Mouse (Mus musculus): ENCODE results near the gene Sptan1.
A peak's percentile ranks its signal among the peaks of the same experiment; 100 is the strongest.

Sptan1 gene

DNA sequence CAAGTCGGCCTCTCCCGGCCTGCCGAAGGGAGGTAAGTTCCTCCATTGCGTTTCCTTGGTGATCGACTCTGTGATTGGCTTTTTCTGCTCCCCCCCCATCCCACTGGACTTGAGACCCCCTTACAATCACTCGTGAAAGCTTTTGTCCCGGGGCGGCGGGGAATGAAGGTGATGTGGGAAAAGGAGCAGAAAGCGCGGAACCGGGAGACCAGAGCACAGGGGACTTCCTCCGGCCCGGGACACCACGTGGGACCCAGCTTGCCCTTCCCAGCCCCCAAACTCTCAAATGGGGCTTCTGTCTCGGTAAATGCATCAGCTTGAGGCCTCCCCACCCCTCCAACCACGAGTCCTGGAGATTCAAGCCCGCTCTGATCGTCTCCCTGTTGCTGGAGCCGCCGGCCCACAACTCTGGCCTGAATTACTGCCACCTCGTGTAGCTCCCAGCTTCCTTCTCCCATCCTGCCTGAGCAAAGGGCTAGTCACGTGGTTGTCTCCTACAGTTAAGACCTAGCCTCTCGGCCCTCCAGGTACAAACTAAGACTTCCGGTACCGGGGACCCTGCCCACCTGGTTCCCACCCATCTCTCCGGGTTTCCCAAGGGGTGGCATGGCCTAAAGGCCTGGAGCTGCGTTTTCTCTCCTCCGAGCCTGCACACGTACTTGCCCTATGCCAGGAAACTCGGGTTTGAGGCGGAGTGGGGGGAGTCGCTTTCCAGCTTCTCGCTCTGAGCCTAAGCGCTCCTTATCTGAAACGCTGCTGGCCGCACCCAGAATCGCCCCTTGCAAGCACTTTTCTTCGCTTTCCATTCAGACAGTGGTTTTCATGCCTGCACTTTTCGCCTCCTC is 97.1 kb downstream of the Sptan1 start:
- DNase-seq = peak; percentile 46 to 51

DNA sequence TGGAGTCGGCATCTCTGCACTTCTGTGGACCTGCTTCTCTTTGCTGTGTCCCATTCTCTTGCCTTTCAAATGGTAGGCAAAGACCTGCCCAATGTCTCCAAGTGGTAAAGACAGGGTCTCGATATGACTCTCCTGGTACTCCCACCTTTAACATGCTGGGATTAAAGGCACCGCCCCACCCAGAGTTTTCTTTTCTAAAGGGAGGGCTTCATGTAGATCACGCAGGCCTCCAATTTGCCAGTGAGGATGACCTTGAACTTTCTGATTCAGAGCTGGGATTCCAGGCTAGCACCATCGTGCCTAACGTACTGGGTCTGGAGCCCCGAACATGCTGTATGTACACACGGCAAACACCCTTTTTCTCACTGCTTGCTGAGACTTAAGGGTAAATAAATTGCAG is 97.9 kb downstream of the Sptan1 start:
- no peak for DNase-seq

DNA sequence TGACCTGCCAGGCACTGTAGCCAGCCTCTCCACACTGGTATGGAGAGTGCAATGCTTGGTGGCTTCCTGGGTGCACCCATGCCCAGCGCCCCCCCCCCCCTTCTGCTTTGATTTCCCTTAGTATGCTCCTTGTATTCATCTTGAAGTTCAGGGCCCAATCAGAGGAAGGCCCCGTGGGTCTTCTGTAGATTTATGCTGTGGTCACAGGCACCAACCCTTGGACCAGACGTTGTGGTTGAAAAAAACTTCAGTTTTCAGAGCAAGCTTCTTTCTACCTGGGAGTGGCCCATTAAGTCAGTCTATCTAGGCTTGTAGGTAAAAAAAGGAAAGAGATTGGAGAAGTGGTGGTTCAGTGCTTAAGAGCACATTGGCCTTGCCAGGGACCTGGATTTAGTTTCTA is 98.4 kb downstream of the Sptan1 start:
- no peak for DNase-seq

DNA sequence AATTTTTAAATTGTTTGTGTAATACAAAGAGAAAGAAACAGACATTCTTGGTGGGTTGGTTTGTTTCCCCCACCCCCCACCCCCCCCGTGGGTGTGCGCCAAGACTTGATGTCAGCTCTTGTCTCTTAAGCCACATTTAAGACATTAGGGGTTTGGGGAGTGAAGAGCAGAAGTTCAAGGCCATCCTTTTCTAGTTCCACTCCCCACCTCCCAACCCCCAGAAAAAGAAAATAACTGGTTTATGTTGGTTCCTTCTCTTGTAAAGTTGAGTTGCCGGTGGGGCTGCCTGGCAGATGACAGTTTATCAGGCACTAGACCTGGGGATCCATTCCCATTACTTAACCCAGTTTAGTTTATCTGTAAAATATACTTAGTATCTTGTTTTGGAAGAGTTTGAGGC is 98.9 kb downstream of the Sptan1 start:
- no peak for DNase-seq

DNA sequence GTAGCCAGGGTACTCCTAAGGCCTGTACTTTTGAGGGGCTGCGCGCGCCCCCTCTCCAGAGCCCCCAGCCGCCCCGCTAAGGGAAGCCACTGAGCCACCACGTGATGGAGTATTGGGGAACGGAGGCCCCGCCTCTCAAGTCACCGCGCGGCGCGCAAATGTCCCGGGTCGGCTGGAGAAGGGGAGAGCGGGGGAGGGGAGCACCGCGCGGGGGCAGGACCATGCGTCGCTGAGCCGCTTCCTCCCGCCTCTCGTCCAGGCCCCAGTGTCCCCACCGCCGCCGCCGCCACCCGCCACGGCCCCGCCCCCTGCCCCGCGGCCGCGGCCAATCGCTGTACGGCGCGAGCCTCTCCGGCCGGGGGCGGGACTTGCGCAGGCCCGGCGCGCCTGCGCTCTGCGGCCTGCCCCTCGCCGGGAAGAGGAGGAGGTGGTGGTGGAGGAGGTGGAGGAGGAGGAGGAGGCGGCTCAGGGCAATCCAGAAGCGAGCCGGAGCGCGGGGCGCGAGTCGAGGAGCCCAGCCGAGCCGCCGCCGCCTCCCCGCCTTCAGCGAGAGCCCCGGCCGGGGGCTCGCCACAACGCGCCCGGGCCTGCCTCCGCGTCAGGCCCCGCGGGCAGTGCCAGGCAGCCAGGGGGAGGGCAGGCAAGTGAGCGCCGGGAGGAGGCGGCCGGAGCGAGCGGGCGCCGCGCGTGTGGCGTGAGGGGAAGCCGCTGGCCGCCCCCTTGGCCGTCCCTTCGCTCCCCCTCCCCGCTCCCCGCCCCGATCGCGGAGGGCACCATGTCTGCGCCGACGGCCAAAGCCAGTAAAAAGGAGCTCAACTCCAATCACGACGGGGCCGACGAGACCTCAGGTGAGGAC is 100.9 kb downstream of the Sptan1 start:
- peak; percentile 89 to 92 for DNase-seq

DNA sequence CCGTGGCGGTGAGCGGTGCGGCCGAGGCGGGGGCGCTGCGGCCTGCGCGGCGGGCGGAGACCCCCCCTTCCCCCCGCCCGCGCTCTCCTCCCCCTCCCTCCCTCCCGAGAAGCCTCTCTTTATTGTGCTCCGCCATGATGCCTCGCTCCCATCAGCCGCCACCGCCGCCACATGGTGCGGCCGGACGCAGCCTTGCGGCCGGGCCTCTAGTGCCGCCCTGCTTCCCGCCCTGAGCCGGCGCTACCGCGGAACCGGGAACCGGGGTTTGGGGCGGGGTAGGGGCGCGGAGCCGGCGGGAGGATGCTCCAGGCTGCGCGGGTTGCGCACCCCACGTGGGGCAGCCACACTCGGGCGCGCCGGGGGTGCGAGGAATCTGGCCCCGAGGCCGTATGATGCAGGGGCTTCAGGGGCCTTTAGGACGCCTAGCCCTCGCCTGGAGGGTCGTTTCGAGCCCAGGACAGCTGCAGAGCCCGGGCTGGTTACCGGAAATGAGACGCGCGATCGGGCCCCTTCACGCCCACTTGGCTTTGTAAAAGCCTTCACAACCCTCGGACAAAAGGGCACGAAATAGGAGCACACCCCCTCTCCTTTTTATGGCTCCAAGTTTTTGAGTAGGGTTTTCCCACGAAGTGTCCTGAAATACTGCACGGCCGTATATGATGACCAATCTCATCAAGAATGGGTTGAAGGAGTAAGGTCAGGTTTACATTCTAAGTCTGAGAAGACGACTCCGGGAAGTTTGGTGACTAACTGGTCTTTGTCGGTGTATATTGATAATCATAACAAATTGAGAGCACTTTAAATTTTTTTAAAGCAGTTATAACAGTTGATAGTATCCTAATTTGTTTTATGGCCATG is 101.9 kb downstream of the Sptan1 start:
- DNase-seq = peak; percentile 49 to 60

DNA sequence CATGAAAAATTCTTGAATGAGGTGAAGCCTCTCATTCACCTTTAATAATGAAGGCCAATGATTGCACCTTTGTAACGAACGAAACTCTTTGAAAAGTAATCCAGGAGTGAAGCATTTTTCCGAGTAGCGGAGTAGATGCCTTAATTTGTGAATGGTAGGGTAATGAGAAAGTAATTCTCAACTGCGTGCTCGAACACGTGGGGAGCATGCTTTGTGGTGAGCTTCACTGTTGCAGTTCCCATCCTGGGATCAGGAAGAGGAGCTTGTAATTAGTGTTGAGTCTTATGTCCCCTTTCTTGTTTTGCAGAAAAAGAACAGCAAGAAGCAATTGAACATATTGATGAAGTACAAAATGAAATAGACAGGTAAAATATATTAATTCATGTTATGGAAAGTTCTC is 102.6 kb downstream of the Sptan1 start:
- DNase-seq = no peak

DNA sequence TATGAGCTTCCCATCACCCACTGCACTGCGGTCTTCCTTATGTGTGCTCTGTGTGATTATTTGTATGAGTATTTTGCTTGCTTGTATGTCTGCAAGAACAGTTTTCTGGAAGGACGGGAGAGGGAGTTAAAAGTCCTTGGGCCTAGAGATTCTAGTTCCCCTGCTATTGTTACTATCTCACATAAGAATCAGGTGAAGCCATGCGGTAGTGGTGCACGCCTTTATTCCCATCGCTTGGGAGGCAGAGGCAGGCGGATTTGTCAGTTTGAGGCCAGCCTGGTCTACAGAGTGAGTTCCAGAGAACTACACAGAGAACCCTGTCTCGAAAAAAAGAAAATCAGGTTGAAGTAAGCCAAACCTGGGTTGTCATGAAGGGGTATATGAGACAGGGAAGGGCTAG is 107.5 kb downstream of the Sptan1 start:
- no peak for DNase-seq

DNA sequence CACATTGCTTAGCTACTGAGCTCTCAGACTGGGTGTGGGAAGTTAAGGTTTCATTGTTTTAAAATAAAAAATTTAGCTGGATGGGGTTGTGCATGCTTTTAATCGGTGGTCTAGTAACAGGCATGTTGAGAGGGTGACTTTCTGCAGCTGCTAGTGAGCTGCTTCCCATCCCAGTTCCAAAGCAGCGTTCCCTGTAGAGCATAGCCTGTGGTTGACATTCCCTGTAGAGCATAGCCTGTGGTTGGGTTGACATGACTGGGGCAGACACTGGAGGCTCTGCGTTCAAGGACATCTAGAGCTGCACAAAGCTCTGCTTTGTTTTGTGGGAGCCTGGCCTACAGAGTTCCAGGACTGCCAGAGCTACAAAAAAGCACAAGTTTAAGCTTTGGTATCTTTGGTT is 107.9 kb downstream of the Sptan1 start:
- no peak for DNase-seq

DNA sequence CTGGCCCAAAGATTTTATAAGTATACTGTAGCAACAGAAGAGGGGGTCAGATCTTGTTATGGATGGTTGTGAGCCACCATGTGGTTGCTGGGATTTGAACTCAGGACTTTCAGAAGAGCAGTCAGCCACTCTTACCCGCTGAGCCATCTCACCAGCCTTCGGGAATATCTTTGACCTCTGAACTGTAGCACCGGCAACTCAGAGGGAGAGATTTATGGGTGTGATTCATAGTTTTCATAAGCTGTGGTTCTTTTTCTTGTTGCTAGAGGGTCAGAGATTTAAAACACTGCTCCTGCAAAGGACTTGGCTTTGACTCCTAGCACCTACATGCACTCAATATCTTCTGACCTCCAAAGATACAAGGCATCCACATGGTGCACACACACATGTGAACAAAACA is 110.3 kb downstream of the Sptan1 start:
- DNase-seq = no peak

DNA sequence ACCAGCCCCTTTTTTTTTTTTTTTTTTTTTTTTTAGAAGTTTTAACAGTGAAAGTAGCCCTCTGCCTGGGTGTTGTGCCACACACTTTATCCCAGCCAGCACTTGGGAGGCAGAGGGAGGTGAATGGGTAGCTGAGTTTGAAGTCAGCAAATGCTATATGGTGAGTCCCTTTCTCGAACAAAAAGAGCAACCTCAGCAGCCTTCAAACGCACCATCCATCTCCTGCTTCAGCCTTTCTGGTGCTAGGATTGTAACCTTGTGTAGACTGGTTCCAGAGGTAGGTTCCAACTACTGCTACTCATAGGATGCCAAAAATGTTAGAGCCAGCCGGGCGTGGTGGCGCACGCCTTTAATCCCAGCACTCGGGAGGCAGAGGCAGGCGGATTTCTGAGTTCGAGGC is 111.1 kb downstream of the Sptan1 start:
- DNase-seq = no peak

DNA sequence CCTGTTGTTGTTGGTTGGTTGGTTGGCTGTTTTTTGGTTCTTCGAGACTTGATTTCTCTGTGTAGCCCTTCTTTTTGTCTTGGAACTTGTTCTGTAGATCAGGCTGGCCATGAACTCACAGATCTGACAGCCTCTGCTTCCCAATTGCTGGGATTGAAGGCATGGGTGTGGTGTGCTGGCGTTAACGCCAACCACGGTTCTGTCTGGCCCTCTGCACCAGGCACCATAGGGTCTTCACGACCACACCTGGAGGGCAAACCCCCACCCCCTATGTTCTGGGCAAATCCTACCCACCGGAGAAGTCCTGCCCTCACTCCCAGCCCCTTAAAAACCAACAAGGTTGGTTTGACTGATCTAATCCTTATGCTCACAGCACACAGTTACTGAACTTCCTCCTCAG is 111.6 kb downstream of the Sptan1 start:
- no peak for DNase-seq

DNA sequence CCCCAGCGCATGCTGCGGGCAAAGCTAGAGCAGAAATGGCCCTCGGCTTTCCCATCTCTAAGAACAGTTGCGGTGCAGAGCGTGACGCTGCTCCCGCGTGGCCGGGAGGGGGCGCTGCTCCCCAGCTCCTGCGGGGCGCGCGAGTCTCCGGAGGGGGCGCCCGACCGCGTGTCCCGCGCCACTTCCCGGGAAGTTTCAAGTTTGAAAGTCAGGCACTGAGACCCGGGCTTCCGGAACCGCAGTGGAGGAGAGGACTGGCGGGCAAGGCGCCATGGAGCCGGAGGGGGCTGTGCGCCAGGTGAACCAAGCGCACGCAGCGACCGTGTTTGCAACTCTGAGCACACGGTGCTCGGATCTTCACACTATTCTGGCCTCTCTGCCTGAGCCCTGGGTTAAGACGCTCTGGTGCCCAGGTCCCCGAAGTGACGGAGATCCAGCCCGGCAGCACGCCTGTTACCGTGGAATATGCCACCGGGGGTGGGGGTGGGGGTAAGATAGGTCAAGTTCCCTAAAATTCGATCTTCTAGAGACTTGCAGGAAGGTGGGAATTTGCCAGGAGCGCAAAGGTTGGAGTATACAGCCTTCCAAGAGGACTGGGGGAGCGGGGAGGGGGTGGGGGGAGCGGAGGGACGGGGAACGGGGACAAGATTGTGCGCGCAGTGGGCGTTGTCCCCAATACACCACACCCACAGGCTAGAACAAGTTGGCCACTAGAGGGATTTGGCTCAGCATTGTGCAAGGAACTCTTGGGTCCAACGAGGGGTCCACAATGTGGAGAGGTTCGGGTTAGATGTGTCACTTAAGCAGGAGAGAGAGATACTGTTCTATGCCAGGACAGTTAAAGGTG is 112.4 kb downstream of the Sptan1 start, which contains the start of gene Pkn3:
Pkn3 (plus strand) TSS at position 183 of the 847 bp plus-strand sequence.
- DNase-seq = peak; percentile 86 to 90

DNA sequence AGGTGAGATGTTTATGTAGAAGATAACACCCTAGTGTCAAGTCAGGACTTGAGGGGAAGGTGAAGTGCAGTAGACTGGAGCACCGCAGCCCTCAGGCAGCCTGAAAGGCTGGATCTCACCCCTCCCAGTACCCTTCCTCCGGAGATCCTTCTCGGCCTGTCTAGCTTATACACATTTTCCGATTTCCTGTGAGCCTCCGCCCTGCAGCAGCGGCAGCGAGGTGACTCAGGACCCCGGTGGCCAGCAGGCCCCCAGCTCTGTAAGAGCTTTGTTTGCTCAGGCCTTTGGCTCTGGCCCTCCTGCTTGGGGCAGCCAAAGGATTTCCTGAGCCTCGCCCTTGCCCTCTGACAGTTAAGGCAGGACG is 113.0 kb downstream of the Sptan1 start:
- DNase-seq = no peak

DNA sequence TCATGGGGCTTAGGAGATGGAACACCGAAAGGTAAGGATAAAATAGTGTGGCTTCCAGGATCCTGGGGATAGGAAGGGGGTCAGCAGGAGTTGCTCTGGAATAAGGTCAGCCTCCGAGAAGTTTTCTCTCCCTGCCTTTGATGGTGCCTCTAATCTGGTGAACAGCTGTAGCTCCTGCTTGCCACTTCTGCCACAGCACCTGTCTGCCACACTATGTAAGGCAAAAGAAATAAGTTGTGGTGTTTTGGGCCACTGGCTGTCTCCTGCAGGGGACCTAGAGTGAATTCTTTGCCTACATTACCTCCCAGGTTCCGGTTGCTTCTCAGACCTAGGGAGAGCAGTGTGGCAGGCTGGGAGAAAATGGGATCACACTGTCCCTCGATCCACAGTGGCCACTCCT is 113.4 kb downstream of the Sptan1 start:
- DNase-seq = no peak

DNA sequence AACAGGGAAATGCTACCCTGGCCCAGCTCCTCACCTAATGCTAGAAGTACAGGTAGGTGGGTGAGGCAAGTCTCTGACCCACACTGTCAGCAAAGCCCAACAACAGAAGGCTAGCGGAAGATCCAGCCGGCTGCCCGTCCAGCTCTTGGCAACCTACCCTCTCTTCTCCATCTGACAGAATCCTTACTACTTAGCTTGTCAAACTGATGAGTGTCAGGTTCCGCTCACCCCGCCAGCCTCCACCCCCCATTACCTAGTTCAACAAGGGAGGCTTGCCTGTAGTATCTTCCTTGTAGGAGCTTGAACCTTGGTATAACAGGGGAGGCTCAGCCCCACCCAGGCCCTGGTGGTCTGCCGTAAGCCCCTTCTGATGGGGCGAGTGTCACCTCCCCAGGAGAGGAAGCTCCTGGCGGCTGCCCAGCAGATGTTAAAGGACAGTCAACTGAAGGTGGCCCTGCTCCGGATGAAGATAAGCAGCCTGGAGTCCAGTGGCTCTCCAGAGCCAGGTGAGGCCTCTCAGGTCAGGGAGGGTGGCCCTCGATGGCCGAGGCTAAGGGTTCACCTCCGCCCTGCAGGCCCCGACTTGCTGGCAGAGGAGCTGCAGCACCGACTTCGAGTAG is 114.9 kb downstream of the Sptan1 start:
- DNase-seq = no peak

Measured in B cell, adult 2 months (primary cell).